9 mouse cellular contexts compared by ENCODE assay signal in the genomic region with DNA sequence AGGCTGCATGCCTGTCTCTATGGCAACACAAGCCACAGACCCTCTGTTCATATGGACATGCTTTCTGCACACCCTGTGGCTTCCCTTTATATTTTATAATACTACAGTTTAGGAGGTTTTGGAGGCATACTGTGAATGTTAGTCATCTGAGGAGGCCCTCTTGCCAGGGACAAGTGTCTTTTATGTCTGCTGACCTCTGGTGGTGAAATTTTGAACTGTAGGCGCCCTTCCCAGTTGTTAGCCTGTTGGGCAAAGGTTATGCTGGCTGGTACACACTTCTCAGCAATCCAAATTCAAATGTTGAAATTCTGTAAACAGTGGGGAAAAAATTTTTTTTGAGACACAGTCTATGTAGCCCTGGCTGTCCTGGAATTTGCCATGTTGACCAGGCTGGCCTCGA. TPM values are rescaled to one million over a fixed set of nuclear protein-coding genes. Genes with fewer than 3 reads are reported as not detected.
A peak's percentile ranks its signal among the peaks of the same experiment; 100 is the strongest.
DNase-seq lines count a peak whose midpoint lies in the region; ATAC-seq and TF ChIP-seq lines count a peak whose summit lies in the region.
"Had no signal": no experiment of that assay in that cellular context is flagged by ENCODE, and none has a peak within 500 bp of the region (broad histone marks: within the 10 kb centered on the region; RNA-seq: fewer than 3 reads in every experiment).

No protein-coding gene starts in this region.

- H3K9ac ChIP-seq in heart, embryonic 16.5 days (ENCODE audit: low read length) = no peak overlapping the region
- no peak overlapping the region for H3K9ac ChIP-seq in lung, embryonic 14.5 days
- H3K9ac ChIP-seq: midbrain, embryonic 12.5 days had no signal

- no peaks in the 10 kb centered on the region for H3K27me3 ChIP-seq in embryonic facial prominence, embryonic 10.5 days (replicated peaks; ENCODE audit: low read depth, poor library complexity, severe bottlenecking)
- no peaks in the 10 kb centered on the region for H3K27me3 ChIP-seq in heart, embryonic 16.5 days (ENCODE audit: control insufficient read depth, insufficient read depth, low read length)
- H3K27me3 ChIP-seq in lung, embryonic 14.5 days (ENCODE audit: insufficient read depth, low read length) = no peaks in the 10 kb centered on the region
- H3K27me3 ChIP-seq: midbrain, embryonic 12.5 days had no signal

- WGBS in embryonic facial prominence, embryonic 10.5 days = 50% methylated on average over 2 of the region's 2 CpGs
- WGBS in heart, embryonic 16.5 days = 54% methylated on average over 2 of the region's 2 CpGs
- WGBS in lung, embryonic 14.5 days = 46% methylated on average over 2 of the region's 2 CpGs

- TF ChIP-seq CTCF in lung, embryonic 14.5 days (IDR thresholded peaks at IDR 0.05; ENCODE audit: low read depth) = peak; percentile 85

- H3K27ac ChIP-seq in embryonic facial prominence, embryonic 10.5 days (replicated peaks) = no peak overlapping the region
- H3K27ac ChIP-seq in heart, embryonic 16.5 days (ENCODE audit: low read length) = no peak overlapping the region
- H3K27ac ChIP-seq in lung, embryonic 14.5 days (ENCODE audit: low read depth) = no peak overlapping the region
- H3K27ac ChIP-seq: midbrain, embryonic 12.5 days had no signal

- no peak overlapping the region for H3K4me2 ChIP-seq in heart, embryonic 16.5 days (ENCODE audit: low read depth, low read length)
- no peak overlapping the region for H3K4me2 ChIP-seq in lung, embryonic 14.5 days
- H3K4me2 ChIP-seq: midbrain, embryonic 12.5 days had no signal

- H3K4me1 ChIP-seq in embryonic facial prominence, embryonic 10.5 days = peaks cover 4% of the 10 kb centered on the region
- peaks cover 3% of the 10 kb centered on the region; the same call in 1 of the 2 replicates for H3K4me1 ChIP-seq in heart, embryonic 16.5 days (ENCODE audit: control insufficient read depth, insufficient read depth, low read length)
- H3K4me1 ChIP-seq in lung, embryonic 14.5 days (ENCODE audit: insufficient read depth) = peaks cover 6% of the 10 kb centered on the region; the same call in 1 of the 2 replicates
- H3K4me1 ChIP-seq: midbrain, embryonic 12.5 days had no signal

- peak; percentile 79 for DNase-seq in ES-CJ7 (ENCODE audit: low read depth, low spot score)
- DNase-seq in adrenal gland, postnatal 14 days = peak; percentile 90
- DNase-seq in embryonic facial prominence, embryonic 10.5 days (ENCODE audit: low spot score) = peak; percentile 79
- DNase-seq in layer of hippocampus, adult 8-10 months (ENCODE audit: low spot score in 2 of 2) = peak; percentile 60 to 88
- peak; percentile 94 for DNase-seq in lung, embryonic 14.5 days
- DNase-seq in right cerebral cortex, postnatal 10 days (ENCODE audit: low spot score in 2 of 2) = peak; percentile 79 to 86
- DNase-seq in urinary bladder, postnatal 36 days (ENCODE audit: low spot score in 2 of 2) = peak; percentile 86 to 91

- H3K9me3 ChIP-seq in embryonic facial prominence, embryonic 10.5 days = no peaks in the 10 kb centered on the region
- no peaks in the 10 kb centered on the region for H3K9me3 ChIP-seq in heart, embryonic 16.5 days (replicated peaks; ENCODE audit: control insufficient read depth, low read length)
- H3K9me3 ChIP-seq in lung, embryonic 14.5 days (ENCODE audit: low read depth, low read length) = no peaks in the 10 kb centered on the region
- H3K9me3 ChIP-seq: midbrain, embryonic 12.5 days had no signal

- H3K4me3 ChIP-seq in embryonic facial prominence, embryonic 10.5 days = no peak overlapping the region
- H3K4me3 ChIP-seq in heart, embryonic 16.5 days (ENCODE audit: low read length) = no peak overlapping the region
- no peak overlapping the region for H3K4me3 ChIP-seq in lung, embryonic 14.5 days (ENCODE audit: low read depth, low read length)
- H3K4me3 ChIP-seq: midbrain, embryonic 12.5 days had no signal

- ATAC-seq in heart, embryonic 16.5 days (replicated peaks; ENCODE audit: extremely low read depth, insufficient read depth, low FRiP score) = peak; percentile 45; the same call in 1 of the 2 replicates
- ATAC-seq in lung, embryonic 14.5 days (ENCODE audit: insufficient read depth) = peak; percentile 58; the same call in 1 of the 2 replicates

- H3K36me3 ChIP-seq in embryonic facial prominence, embryonic 10.5 days (replicated peaks) = 0 out of 2 replicates have a peak, but pooled peaks cover 9% of the 10 kb centered on the region
- no peaks in the 10 kb centered on the region for H3K36me3 ChIP-seq in heart, embryonic 16.5 days (ENCODE audit: control insufficient read depth, insufficient read depth)
- H3K36me3 ChIP-seq in lung, embryonic 14.5 days (ENCODE audit: insufficient read depth) = no peaks in the 10 kb centered on the region
- H3K36me3 ChIP-seq: midbrain, embryonic 12.5 days had no signal

RNA-seq across cellular contexts. Expression of a gene that starts 2.7 kb away (rescaled TPM):
- total RNA-seq in adrenal gland, postnatal 14 days (2021) = 1.5 and 1.6 TPM in 2 replicates
- polyA plus RNA-seq in embryonic facial prominence, embryonic 10.5 days (2016; fragmentation: Nextera tagmentation; extraction: Ambion mirVana) = 0.09 and 0.20 TPM in 2 replicates
- 6.6 and 7.6 TPM in 2 replicates for polyA plus RNA-seq in heart, embryonic 16.5 days (2015; fragmentation: Nextera tagmentation; extraction: Ambion mirVana)
- 1 to 10 TPM in 2 of 4 experiments, under 1 TPM in 2; 0.40 to 2.0 (median 1.1) TPM for total RNA-seq in layer of hippocampus, adult 8-10 months (2022)
- 0.21 and 0.85 TPM in 2 replicates for polyA plus RNA-seq in lung, embryonic 14.5 days (2014; fragmentation: Nextera tagmentation; extraction: Ambion mirVana)
- polyA plus RNA-seq: midbrain, embryonic 12.5 days had no signal

RNA-seq across cellular contexts. Expression of a gene that starts 16.3 kb away (rescaled TPM):
- 75.6 and 89.5 TPM in 2 replicates for total RNA-seq in adrenal gland, postnatal 14 days (2021)
- 73.1 and 77.4 TPM in 2 replicates for polyA plus RNA-seq in embryonic facial prominence, embryonic 10.5 days (2016; fragmentation: Nextera tagmentation; extraction: Ambion mirVana)
- polyA plus RNA-seq in heart, embryonic 16.5 days (2015; fragmentation: Nextera tagmentation; extraction: Ambion mirVana) = 86.7 and 92.2 TPM in 2 replicates
- total RNA-seq in layer of hippocampus, adult 8-10 months (2022) = 10 to 100 TPM; 34.4 to 49.3 (median 40.9) TPM
- 70.9 and 73.8 TPM in 2 replicates for polyA plus RNA-seq in lung, embryonic 14.5 days (2014; fragmentation: Nextera tagmentation; extraction: Ambion mirVana)

RNA-seq across cellular contexts. Expression of a gene that starts 27.8 kb away (rescaled TPM):
- total RNA-seq in adrenal gland, postnatal 14 days (2021) = 726 and 812 TPM in 2 replicates
- 206 and 217 TPM in 2 replicates for polyA plus RNA-seq in embryonic facial prominence, embryonic 10.5 days (2016; fragmentation: Nextera tagmentation; extraction: Ambion mirVana)
- polyA plus RNA-seq in heart, embryonic 16.5 days (2015; fragmentation: Nextera tagmentation; extraction: Ambion mirVana) = 136 and 140 TPM in 2 replicates
- total RNA-seq in layer of hippocampus, adult 8-10 months (2022) = 100 to 1,000 TPM; 489 to 507 (median 494) TPM
- polyA plus RNA-seq in lung, embryonic 14.5 days (2014; fragmentation: Nextera tagmentation; extraction: Ambion mirVana) = 280 and 281 TPM in 2 replicates

RNA-seq across cellular contexts. Expression of a gene that starts 36.5 kb away (rescaled TPM):
- 72.6 and 73.7 TPM in 2 replicates for total RNA-seq in adrenal gland, postnatal 14 days (2021)
- 9.9 and 10.6 TPM in 2 replicates for polyA plus RNA-seq in embryonic facial prominence, embryonic 10.5 days (2016; fragmentation: Nextera tagmentation; extraction: Ambion mirVana)
- 5.0 and 5.5 TPM in 2 replicates for polyA plus RNA-seq in heart, embryonic 16.5 days (2015; fragmentation: Nextera tagmentation; extraction: Ambion mirVana)
- 10 to 100 TPM; 27.4 to 30.1 (median 28.8) TPM for total RNA-seq in layer of hippocampus, adult 8-10 months (2022)
- polyA plus RNA-seq in lung, embryonic 14.5 days (2014; fragmentation: Nextera tagmentation; extraction: Ambion mirVana) = 15.3 and 16.1 TPM in 2 replicates
